Mouse (Mus musculus): Measurements from ENCODE around the gene Smox. TPM values are rescaled to one million over a fixed set of nuclear protein-coding genes. Genes with fewer than 3 reads are reported as not detected.
A peak's percentile ranks its signal among the peaks of the same experiment; 100 is the strongest.

Smox gene
- total and polyA plus RNA-seq, 2 experiments from 2014 or later: 65.6 to 77.6 TPM

GRCm38 (mm10) chr2:131513477-131513876, 22.2 kb downstream of the Smox start:
- no peak for TF ChIP-seq CTCF (IDR thresholded peaks at IDR 0.05)
- H3K27ac ChIP-seq (ENCODE audit: low read depth, low read length): no peak overlapping the region
- H3K4me2 ChIP-seq (ENCODE audit: low read depth, low read length, poor library complexity, severe bottlenecking): no peak overlapping the region
- no peak overlapping the region for H3K4me3 ChIP-seq (ENCODE audit: low read depth, low read length)
- WGBS: 37% methylated on average over 2 of the region's 2 CpGs
- ATAC-seq (ENCODE audit: low FRiP score): no peak
- H3K9me3 ChIP-seq (ENCODE audit: low read length): no peaks in the 10 kb centered on the region
- DNase-seq (ENCODE audit: low spot score): no peak
- H3K4me1 ChIP-seq (ENCODE audit: insufficient read depth, low read length): peaks cover 7% of the 10 kb centered on the region; the same call in 1 of the 2 replicates
- no peaks in the 10 kb centered on the region for H3K27me3 ChIP-seq (ENCODE audit: insufficient read depth, low read length)
- no peak overlapping the region for H3K9ac ChIP-seq (replicated peaks; ENCODE audit: low read length, poor library complexity, severe bottlenecking)
- H3K36me3 ChIP-seq (ENCODE audit: insufficient read depth, low read length): no peaks in the 10 kb centered on the region

GRCm38 (mm10) chr2:131514055-131514621, 22.8 kb downstream of the Smox start:
- Histone ChIP-seq H3K9ac (replicated peaks; ENCODE audit: low read length, poor library complexity, severe bottlenecking) (no peak overlapping the region), H3K27me3 (ENCODE audit: insufficient read depth, low read length) (no peaks in the 10 kb centered on the region), H3K4me1 (ENCODE audit: insufficient read depth, low read length) (peaks cover 7% of the 10 kb centered on the region; the same call in 1 of the 2 replicates), H3K4me2 (ENCODE audit: low read depth, low read length, poor library complexity, severe bottlenecking) (no peak overlapping the region), H3K36me3 (ENCODE audit: insufficient read depth, low read length) (no peaks in the 10 kb centered on the region), H3K4me3 (ENCODE audit: low read depth, low read length) (no peak overlapping the region), H3K9me3 (ENCODE audit: low read length) (no peaks in the 10 kb centered on the region), H3K27ac (ENCODE audit: low read depth, low read length) (peak overlapping the region; percentile 26; the same call in 1 of the 2 replicates)
- peak; percentile 31; the same call in 1 of the 2 replicates for TF ChIP-seq CTCF (IDR thresholded peaks at IDR 0.05)
- WGBS: 87% methylated on average over 4 of the region's 4 CpGs
- ATAC-seq (ENCODE audit: low FRiP score) (no peak), DNase-seq (ENCODE audit: low spot score) (no peak)

- DNase-seq (ENCODE audit: low spot score) (no peak), ATAC-seq (ENCODE audit: low FRiP score) (no peak)
- Histone ChIP-seq H3K4me1 (ENCODE audit: insufficient read depth, low read length) (no peaks in the 10 kb centered on the region), H3K4me2 (ENCODE audit: low read depth, low read length, poor library complexity, severe bottlenecking) (no peak overlapping the region), H3K9me3 (ENCODE audit: low read length) (no peaks in the 10 kb centered on the region), H3K4me3 (ENCODE audit: low read depth, low read length) (no peak overlapping the region), H3K27me3 (ENCODE audit: insufficient read depth, low read length) (no peaks in the 10 kb centered on the region), H3K27ac (ENCODE audit: low read depth, low read length) (no peak overlapping the region), H3K36me3 (ENCODE audit: insufficient read depth, low read length) (peaks cover 15% of the 10 kb centered on the region), H3K9ac (replicated peaks; ENCODE audit: low read length, poor library complexity, severe bottlenecking) (no peak overlapping the region)
- no peak for TF ChIP-seq CTCF (IDR thresholded peaks at IDR 0.05)
- WGBS: 89% methylated on average over 4 of the region's 4 CpGs
Observed at GRCm38 (mm10) chr2:131517550-131517949, 26.3 kb downstream of the Smox start.

GRCm38 (mm10) chr2:131518790-131519189, 27.5 kb downstream of the Smox start:
- Histone ChIP-seq H3K9ac (replicated peaks; ENCODE audit: low read length, poor library complexity, severe bottlenecking) (no peak overlapping the region), H3K4me3 (ENCODE audit: low read depth, low read length) (no peak overlapping the region), H3K4me1 (ENCODE audit: insufficient read depth, low read length) (no peaks in the 10 kb centered on the region), H3K27ac (ENCODE audit: low read depth, low read length) (no peak overlapping the region), H3K27me3 (ENCODE audit: insufficient read depth, low read length) (no peaks in the 10 kb centered on the region), H3K36me3 (ENCODE audit: insufficient read depth, low read length) (peaks cover 15% of the 10 kb centered on the region), H3K4me2 (ENCODE audit: low read depth, low read length, poor library complexity, severe bottlenecking) (no peak overlapping the region), H3K9me3 (ENCODE audit: low read length) (no peaks in the 10 kb centered on the region)
- WGBS: 64% methylated on average over 3 of the region's 3 CpGs
- ATAC-seq (ENCODE audit: low FRiP score) (no peak), DNase-seq (ENCODE audit: low spot score) (no peak)
- no peak for TF ChIP-seq CTCF (IDR thresholded peaks at IDR 0.05)

GRCm38 (mm10) chr2:131520743-131521142, 29.4 kb downstream of the Smox start:
- 95% methylated on average over 19 of the region's 19 CpGs for WGBS
- Histone ChIP-seq H3K36me3 (ENCODE audit: insufficient read depth, low read length) (peaks cover 24% of the 10 kb centered on the region), H3K9ac (replicated peaks; ENCODE audit: low read length, poor library complexity, severe bottlenecking) (no peak overlapping the region), H3K9me3 (ENCODE audit: low read length) (no peaks in the 10 kb centered on the region), H3K4me3 (ENCODE audit: low read depth, low read length) (no peak overlapping the region), H3K27ac (ENCODE audit: low read depth, low read length) (no peak overlapping the region), H3K4me1 (ENCODE audit: insufficient read depth, low read length) (no peaks in the 10 kb centered on the region), H3K4me2 (ENCODE audit: low read depth, low read length, poor library complexity, severe bottlenecking) (no peak overlapping the region), H3K27me3 (ENCODE audit: insufficient read depth, low read length) (no peaks in the 10 kb centered on the region)
- no peak for TF ChIP-seq CTCF (IDR thresholded peaks at IDR 0.05)
- DNase-seq (ENCODE audit: low spot score) (no peak), ATAC-seq (ENCODE audit: low FRiP score) (no peak)

- no peaks in the 10 kb centered on the region for H3K9me3 ChIP-seq (ENCODE audit: low read length)
- H3K4me2 ChIP-seq (ENCODE audit: low read depth, low read length, poor library complexity, severe bottlenecking): no peak overlapping the region
- ATAC-seq (ENCODE audit: low FRiP score): no peak
- peak; percentile 69 for TF ChIP-seq CTCF (IDR thresholded peaks at IDR 0.05)
- WGBS: 54% methylated on average over 3 of the region's 3 CpGs
- no peak overlapping the region for H3K4me3 ChIP-seq (ENCODE audit: low read depth, low read length)
- peak; percentile 44 for DNase-seq (ENCODE audit: low spot score)
- peaks cover 13% of the 10 kb centered on the region for H3K36me3 ChIP-seq (ENCODE audit: insufficient read depth, low read length)
- no peaks in the 10 kb centered on the region for H3K27me3 ChIP-seq (ENCODE audit: insufficient read depth, low read length)
- H3K27ac ChIP-seq (ENCODE audit: low read depth, low read length): no peak overlapping the region
- H3K9ac ChIP-seq (replicated peaks; ENCODE audit: low read length, poor library complexity, severe bottlenecking): no peak overlapping the region
- H3K4me1 ChIP-seq (ENCODE audit: insufficient read depth, low read length): no peaks in the 10 kb centered on the region
Observed at GRCm38 (mm10) chr2:131527061-131527460, 35.8 kb downstream of the Smox start.

All from midbrain, postnatal 0 days (tissue).